Mouse (Mus musculus) ZHBTc4 (cell line): Measurements from ENCODE around the gene Vps26b.

Experiments
- DNase-seq: peaks from one replicate; pipeline ENCODE4 v3.0.0-alpha.2; 2011; ENCODE audit warnings: low read depth, low spot score

The Vps26b gene

DNA sequence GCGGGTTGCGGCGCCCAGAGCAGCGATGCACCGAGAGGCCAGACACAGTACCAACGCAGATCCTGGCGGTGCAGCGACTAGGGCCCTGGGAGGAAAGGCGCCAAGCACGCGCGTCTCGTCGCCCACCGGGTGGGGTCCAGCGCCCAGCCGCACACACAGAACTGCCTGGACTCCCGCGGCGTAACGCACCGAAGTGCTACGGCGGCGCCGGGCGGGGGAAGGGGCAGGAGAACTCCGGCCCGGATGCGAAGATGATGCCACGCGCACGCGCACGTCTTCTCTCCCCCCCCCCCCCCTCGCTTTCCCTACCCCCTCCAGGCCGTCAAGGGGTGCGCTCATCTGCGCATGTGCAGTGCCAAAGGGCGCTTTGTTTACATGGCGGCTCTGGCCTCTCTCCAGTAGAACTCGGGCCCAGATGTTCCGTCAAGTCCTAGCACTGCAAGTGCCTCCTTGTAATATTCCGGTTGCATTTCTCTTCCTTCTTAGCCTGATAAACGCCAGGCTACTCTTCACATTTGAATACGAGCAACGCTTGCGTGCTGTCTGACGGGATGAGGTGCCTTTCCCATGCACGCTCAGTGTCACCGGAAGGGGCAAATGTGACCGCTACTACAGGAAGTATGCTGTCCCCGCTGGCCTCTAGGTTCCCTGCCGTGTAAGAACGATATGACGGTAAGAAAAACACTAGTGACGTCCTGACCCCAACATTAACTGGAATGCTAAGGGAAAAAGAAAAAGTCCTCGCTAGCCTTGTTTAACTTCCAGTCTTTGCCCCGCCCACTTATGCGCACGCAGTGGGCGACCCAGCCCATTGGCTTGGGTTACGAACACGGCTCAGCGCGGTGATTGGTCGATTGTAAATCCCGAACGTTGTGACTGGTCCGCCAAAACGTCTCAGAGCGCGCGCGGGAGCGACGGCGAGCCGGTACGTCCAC, at the start of gene Vps26b, which contains the start of gene Ncapd3:
TSS of gene Vps26b (minus strand) at position 238 of the 935 bp plus-strand sequence.
TSS of gene Ncapd3 (plus strand) at position 348 of the 935 bp plus-strand sequence.
- DNase-seq: peak; percentile 99

DNA sequence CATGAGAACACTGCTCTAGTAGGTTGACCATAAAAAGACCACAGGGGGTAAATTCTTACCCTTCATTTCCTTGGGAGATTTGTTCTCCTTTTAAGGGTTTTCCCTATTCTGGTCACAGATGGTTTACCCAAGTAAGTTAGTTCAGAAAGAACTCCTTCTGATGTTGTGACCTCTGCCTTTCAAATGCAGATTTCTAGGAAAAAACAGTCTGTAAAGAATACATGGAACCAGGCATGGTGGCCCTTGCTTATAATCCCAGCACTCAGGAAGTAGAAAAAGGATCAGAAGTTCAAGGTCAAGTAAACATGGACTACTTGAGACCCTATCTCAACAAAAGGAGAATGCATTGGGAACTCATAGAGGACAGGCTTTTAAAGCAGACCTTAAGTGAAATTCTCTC, 45.9 kb upstream of the Vps26b start:
- peak; percentile 68 for DNase-seq

DNA sequence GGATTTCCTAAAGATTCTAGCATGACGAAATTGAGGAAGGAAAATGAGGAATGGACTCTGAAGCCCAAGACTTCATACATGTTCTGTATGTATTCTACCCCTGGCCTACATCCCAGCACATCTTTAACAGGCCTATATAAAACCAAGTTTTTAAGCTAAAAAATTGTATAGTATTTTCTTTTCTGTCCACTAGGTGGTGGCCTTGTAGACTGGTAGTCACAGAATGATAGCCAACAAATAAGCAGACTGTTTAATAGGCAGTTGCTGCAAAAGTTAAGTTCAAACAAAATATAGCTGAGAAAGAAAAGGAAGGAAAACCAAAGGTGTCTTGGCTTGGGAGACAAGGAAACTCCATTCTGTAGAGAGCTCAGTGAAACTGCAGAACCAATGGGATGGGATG, 44.8 kb upstream of the Vps26b start:
- DNase-seq: peak; percentile 11

DNA sequence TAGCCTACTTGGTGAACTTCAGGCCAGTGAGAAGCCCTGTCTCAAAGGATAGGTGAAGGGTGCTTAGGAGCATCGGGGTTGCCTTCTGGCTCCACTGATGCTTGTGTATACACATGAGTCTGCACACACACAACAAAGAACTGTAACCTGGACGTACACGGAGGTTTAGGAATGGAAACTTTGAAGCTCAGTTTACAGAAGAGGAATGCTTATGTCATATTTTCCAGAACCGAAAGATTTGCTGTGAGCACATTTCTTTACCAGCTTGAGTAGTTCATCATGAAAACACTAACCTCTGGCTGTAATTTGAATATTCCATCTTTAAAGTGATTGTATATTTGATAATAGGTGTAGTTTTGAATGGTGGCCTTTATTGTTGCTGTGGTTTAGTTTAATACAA, 41.0 kb upstream of the Vps26b start:
- DNase-seq: no peak

DNA sequence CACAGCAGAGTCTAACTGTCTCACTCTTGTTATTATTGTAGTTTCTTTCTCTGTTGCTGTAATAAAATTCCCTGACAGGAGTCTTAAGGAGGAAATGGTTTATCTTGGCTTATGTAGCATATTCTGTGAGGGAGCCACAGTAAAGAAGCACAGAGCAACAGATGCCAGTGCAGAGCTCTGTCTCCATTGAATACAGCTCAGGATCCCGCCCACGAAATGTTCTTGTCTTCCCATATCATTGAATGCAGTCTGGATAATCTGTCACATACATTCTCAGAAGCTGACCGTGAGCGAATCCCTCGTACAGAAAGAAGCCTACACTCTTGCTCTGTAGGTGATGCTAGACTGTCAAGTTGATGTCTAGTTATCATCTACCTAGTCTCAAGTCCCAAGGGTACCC, 28.5 kb upstream of the Vps26b start:
- no peak for DNase-seq

DNA sequence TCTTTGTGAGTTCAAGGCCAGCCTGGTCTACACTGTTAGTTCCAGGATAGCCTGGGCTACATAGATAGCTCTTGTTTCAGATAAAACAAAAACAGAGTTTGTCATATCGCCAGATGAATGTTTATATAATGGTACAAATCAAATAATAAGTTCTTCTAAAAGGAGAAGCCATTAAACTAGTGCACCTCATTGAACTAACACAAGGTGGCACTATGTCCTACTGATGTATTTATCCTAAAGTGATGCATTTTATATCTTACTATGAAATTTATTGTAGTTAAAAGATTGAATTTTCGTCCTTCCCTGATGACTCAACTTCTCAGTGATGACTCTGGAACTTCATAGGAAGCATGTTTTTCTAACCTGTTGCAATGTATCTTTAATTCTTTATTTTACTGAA, 19.6 kb upstream of the Vps26b start:
- DNase-seq: no peak

DNA sequence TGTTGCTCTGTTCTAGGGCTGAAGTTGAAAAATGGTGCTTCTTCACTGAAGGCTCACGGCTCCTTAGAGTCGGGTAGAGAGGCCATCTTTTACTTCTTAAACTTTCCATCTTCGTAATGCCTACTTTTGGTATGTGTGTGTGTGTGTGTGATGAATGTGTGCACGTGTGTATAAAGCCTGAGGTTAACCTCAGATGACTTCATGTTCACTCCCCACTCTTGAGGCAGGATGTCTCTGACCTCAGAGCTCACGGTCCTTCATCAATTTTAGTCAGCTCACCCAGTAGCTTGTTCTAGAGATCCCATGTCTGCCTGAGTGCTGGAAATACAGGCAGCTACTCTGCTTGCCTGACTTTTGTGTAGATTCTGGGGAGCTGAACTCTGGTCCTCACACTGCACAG, 14.0 kb upstream of the Vps26b start:
- no peak for DNase-seq

DNA sequence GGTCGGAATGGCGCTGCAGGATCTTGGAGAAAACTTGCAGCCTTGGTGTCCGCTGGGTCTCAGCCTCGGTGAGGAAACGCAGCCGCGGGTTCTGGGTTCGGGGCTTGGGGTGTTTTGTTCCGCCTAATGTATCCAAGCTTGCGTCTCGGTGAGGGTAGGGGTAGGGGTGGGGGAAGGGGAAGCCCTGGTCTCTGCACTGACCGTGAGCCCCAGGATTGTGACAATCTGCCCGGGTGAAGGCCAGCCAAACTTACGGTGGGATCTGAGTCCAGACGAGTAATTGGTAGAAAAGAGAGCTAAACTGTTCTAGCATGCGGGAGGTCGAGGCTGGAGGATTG, 867 bp upstream of the Vps26b start:
- no peak for DNase-seq

DNA sequence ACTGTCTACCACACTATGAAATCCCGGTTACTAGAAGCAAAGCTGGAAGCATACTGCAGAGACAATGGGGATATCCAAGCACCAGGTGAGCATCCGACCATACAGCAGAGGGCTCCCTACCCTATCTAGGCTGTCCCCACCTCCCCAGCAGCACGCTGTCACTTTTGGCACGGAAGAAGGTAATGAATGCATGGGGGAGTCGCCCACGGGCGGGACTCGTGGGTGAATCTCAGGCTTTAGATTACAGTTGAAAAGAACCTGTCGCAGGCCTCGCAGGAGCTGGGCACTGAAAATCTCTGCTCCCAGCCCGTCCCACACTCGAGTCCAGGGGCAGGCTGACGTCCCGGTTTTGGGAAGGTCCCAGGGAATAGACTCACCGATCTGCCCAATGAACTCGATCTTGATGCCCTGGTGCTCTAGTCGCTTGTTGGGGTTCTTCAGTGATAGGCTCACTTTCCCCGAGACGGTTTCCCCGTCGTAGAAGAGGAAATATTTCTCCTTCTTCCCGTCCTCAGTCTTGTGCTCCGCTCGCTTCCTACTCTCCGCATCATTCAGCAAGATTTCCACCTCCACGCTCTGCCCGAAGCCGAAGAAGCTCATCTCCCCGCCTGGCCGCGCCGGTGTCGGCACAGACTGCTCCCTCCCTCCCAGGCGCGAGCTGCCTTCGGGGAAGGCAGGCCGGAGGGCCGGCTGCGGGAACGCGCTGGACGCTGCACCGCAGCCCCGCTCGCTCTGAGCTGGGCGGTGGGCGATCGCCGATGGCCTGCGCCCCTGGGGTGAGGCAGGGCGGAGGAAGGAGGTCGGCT, 640 bp downstream of the Vps26b start:
- DNase-seq: peak; percentile 41

DNA sequence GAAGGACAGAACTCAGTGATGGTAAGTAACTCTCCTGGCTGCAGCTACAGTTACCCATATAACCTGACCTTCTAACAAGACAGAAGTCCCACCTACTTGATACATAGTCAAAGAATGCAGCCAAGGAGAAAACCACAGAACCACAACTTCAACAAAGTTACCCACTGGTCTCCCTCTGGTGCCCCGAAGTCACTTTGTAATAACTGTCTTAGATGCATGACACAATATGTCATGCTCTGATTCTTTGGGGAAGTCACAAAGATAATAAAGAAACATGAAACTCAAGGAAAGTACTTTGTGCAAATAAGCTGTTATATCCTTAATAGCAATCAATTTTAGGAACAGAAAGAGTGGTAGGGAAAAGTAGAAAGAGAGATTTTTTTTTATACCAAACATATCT, 3.2 kb downstream of the Vps26b start:
- no peak for DNase-seq

DNA sequence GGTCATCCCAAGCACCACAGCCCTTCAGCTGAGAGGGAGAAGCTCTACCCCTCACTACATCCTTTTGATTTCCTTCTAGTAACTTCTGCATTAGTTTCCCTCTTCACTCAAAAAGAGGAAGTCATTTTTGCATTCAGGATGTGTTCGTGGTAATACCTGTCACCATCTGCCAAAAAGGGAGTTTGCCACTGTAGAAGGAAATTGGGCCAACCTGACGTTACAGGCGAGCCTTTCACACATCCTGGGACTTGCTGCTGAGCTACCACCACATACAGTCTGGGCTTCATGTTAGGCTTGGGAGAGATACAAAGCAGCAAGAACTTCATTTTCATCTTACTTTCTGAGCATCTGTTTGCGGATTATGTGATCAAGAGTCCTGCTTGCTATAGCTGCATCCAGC, 6.2 kb downstream of the Vps26b start:
- DNase-seq: no peak

DNA sequence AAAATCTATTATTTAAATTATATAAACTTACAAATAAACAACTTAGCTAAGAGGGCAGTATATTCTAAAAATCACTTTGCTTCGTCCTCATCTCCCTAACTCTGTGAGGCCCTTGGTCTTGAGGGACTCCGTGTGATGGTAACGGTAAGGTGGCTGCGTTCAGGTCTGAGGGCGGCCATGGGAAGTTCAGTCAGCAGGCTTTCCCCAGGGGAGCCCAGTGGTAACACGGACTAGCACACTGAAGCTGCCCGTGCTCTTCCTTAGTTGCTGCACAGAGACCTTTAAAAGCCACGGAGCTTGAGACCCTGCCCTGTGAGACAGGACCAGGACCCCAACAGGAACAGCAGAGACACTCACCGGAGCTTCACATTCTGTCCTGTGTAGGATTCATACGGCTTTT, 10.9 kb downstream of the Vps26b start:
- DNase-seq: no peak

DNA sequence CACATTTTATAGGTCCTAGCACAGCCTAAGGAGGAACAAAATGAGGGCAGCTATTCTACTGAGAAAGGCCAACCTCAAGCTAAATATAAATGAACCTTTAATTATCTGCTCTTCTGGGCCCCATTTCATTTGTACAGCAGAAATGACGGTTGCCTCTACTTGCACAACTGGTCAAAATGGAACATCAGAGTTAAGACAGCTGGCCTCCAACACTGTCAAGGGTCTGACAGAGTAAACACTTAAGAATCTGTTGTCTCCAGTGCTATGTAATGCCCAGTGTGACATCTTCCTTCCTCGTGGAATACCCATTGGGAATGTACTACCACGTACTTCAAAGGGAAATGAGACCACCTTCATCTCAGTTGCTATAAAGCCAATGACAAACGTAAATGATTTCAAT, 18.3 kb downstream of the Vps26b start:
- DNase-seq: no peak

DNA sequence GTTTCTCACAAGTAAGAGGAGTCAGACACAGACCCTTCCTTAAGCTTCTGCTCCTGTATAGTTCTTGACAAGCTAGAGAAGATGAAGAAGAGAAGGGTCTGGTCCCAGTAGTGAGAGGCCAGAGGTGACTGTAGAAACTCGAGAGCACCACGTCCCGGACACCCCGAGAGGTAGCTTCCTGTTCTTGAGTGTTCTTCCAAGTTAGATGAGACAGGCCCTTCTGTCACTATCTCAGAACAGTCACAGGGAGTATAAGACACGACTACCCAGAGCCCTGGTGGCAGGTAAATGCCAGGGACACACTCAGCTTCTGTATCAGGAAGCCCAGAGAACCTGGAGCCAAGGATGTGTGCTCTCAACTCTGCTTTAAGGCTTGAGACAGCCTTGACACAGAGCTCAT, 20.6 kb downstream of the Vps26b start:
- no peak for DNase-seq

DNA sequence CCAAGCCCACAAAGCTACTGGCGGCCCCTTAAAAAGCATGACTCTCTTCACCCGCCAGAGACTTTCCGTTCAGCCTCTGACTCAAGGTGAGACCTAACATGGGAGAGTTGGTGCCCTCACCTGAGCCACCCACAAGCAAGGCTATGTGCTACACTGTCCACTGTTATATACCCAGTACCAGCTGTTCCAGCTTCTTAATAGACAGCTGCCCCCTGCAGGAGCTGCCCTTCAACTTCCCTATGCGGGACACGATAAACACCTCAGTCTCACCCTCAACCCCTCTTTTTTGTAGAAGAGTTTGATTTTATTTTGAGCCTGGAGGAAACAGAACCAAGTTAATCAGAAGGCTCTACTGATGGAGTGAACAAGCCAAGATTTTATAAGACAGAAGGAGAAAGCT, 23.0 kb downstream of the Vps26b start:
- no peak for DNase-seq

DNA sequence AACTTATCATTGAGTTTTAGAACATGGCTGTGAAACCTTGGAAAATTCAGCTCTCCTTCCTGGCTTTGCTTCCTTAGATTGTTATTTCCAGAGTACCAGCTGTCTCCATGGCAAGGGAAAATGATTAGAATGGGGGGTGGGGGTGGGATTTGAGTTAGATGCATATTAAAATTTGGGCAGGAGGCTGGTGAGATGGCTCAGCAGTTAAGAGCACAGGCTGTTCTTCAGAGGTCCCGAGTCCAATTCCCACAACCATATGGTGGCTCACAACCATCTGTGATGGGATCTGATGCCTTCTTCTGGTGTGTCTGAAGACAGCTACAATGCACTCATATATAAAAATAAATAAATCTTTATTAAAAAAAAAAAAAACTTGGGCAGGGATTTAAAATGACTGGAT, 23.9 kb downstream of the Vps26b start:
- no peak for DNase-seq

DNA sequence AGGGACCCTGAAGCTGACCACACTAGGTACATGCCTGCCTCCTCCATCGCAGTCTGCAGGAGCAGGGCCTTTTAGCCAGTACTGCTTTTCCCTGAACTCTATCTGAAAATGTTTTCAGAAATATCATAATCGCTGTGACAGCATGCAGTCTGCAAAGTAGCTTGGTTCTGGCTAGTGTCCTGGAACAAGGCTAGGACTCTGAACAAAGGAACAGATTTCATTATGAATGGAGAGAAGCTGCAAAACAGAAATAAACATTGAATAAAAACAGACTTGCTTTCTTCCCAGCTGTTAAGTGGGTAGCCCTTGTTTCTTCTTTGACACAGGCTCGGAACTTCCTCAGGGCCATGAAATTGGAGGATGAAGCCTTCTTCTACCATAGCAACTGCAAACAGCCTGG, 24.6 kb downstream of the Vps26b start:
- DNase-seq: no peak

DNA sequence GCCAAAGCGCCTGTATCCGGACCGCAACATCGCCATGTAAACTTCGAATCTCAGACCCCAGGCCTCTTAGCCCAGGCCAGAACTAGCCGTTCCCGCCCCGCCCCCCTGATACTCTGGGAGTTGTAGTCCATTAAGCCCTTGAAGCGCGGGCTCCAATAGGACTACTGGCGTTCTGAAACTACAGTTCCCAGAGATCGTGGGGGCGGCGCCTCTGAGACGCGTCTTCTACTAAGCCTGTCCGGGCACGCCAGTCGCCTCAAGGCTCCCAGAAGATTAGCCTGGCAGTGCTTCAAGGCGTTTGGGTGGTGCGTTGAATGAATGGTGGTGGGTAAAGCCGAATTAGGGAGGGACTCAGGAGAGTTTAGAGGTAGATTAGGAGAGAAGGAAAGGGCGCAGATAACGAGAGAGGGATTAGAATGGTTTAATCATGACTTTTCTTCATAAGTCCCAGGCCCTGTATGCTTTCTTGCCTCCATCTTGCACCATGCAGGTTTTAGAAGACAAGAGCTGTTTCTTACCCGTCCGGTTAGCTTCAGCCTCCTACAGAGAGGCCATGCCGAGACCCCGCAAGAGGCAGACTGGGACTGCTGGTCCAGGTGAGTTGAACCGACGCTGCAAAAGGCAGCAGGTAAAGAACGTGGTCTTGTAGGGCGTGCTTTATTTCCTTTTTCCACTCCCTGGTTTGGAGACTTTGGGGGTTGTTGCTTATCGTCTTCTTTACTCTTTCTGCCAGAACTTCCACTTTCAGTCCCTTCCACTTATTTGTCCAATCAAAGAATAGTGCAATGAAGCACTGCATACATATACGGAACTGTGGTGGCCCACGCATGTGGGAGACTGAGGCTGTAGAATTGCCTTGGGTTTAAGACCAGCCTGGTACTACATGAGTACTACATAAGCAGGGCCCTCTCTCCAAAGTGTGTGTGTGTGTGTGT, 30.1 kb downstream of the Vps26b start, which contains the start of the genes Acad8 and Thyn1:
TSS of gene Acad8 (minus strand) at position 106 of the 935 bp plus-strand sequence.
TSS of gene Thyn1 (plus strand) at position 250 of the 935 bp plus-strand sequence.
- DNase-seq: peak; percentile 99

DNA sequence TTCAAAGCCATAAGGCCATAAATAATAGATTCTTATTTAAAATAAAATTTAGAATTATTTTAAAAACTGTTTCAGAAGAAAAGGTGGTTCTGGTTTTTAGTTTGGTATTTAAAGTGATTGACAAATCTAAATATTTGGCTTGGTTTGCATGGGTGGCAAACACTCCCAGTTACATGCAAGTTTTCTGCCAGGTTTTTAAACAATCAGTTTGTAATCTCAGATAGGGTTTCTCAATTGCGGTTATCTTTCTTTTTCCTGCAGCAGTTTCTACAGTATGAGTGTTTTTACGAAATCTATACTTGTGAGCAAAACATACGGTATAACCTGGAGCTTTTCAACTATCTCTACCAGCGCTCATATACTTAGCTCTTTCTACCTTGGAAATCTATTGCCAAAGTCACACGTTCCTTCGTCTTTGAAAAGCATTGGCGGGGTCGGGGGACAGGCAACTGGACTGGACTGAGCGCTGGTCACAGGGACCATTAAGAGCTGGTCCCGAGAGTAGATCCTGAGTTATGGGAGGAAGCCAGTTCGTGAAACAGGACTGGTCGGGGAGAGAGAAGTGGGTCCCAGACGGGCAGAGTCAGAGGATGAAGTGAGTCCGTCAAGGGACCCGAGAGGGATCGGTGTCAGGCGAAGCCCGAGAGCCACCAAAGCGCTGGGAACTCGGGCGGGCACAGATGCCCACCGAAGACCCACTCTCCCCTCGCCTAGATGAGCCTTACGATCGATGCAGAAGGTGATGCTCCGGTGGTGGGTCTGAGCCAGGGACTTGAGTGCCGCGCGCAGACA, 31.0 kb downstream of the Vps26b start:
- no peak for DNase-seq

DNA sequence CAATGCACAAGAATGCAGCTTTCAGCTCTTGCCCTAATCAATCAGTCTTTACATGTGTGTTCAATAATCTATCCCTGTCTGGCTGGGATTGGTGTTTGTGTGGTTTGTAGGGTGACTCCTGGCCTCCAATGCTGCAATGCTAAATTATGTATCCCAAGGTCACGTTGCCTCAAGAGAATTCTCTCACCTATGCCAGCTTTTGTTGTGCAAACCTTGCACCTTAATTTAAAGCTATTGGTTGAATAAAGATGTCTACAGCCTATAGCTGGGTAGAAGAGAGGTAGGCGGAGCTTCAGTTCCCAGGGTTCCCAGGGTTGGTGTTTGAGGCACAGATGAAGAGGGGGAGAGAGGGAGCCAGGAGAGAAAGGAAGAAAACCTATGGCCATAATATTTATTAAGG, 32.4 kb downstream of the Vps26b start:
- peak; percentile 41 for DNase-seq

DNA sequence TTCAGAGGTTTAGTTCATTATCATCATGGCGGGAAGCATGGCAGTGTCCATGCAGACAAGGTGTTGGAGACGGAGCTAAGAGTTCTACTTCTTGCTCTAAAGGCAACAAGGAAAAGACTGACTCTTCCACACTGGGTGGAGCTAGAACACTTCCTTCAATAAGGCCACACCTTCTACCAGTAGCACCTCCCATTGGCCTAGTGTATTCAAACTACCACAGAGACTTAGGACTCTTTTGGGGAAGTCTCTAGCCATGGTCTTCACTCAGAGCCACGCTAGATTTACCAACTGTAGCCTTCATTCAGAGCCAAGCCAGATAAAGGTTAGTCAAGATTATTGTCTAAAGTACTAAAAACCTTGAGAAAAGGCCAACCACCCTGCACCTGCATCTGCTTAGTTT, 32.8 kb downstream of the Vps26b start:
- DNase-seq: peak; percentile 62
